Mouse (Mus musculus): Measurements from ENCODE around the gene Lce6a. TPM values are rescaled to one million over a fixed set of nuclear protein-coding genes. Genes with fewer than 3 reads are reported as not detected.

The Lce6a gene
- 2.0 and 3.0 TPM in 2 replicates for polyA plus RNA-seq (2015; fragmentation: Nextera tagmentation; extraction: Ambion mirVana)

DNA sequence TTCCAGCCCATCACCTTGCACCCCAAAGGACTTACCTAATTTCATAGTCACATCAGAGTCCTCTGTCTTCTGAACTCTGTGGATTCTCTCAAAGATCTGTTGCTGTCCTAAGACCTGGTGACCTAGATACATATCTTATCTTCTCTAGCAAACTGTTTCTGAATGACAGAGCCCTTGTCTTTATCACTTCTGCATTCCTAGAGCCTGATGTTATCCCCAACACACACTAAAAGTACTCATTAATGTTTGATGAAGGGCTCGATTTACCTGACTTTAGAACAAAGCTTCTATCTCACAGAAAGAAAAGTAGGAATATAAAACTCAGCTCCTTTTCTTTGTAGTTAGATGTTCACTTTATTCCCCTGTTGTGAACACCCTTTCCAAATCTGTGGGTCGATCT lies at the start of gene Lce6a:
Lce6a (minus strand) TSS at position 101 of the 400 bp plus-strand sequence.

DNA sequence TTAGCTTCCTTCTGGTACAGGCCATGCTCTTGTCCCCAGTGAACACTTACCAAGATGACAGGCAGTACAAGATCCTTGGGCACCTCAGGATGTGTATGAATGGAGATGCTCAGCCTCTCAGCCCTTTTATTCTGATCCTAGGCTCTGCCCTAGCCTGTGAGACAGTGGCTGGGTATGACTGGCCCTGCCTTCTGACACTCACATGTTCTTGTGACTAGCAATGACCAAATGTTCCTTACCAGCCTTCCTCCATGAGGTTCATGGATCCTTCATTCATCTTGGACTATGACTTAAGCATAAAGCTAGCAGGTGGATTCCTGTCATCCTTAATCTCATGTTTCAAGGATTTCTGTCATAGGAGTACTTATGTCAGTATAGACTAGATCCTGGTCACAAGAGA lies 48.8 kb upstream of the Lce6a start, which contains the start of gene Lce1a2:
Lce1a2 (minus strand) TSS at position 101 of the 400 bp plus-strand sequence.

DNA sequence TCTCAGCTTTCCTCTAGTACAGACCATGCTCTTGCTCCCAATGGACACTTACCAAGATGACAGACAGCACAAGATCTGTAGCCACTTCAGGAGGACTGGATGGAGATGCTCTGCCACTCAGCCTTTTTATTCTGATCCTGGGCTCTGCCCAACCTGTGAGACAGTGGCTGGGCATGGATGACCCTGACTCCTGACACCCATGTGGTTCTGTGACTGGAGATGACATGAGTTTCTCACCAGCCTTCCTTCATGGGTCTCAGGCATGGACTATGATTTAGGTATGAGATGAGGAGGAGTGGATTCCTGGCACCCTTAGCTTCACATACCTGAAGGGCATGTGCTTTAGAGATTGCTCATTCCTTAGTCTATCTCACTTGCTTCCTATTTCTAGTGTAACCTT lies 35.4 kb upstream of the Lce6a start, which contains the start of gene Lce1b:
Lce1b (minus strand) TSS at position 101 of the 400 bp plus-strand sequence.

DNA sequence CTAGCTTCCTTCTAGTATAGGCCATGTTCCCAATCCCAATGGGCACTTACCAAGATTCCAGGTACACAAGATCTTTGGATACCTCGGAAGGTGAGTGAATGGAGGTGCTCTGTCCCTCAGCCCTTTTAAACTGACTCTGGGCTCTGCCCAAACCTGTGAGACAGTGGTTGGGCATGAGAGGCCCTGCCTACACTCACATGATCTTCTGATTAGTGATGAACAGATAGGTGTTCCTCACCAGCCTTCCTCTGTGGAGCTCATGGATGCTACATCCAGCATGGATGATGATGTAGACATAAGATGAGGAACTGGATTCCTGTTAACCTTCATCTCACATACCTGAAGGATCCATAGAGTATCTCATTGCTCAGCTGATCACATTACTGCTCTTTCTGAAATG lies 26.7 kb upstream of the Lce6a start, which contains the start of gene Lce1a1:
Lce1a1 (minus strand) TSS at position 101 of the 400 bp plus-strand sequence.

DNA sequence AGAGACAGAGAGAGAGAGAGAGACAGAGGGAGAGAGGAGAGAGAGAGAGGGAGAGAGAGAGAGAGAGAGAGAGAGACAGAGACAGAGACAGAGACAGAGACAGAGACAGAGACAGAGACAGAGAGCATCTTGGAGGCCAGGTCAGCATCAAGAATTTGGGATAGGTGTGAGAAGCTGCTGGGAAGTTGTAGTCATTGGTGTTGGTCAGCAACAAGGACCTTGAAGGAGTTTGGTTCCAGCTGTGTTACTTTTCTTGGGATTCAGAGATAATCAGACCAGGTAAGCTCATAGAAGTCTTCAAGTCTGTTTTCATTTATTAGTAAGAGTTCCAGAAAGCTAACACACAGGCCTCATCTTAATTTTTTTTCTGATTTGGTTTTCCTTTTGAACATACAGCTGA lies 14.1 kb downstream of the Lce6a start, which contains the start of gene 2210017I01Rik:
2210017I01Rik (minus strand) TSS at position 101 of the 400 bp plus-strand sequence.

DNA sequence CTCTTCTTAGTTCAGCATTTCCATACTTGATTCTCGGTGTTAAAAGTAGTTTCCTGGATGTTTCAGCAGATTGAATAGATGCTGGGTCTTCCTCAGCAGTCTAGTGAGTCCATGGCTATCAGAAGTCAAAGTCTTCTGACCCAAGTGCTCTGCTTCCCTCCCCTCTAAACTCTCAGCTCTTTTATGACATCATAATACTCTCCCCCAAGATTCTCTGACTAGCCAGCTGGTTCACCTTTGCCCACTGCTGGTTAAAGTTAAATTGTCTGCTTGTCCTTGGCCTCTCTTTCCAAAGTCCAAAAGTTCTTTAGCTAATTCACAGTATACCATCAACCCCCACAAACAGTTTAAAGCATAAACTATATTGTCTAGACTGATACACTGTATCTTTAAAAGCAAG lies 32.6 kb downstream of the Lce6a start, which contains the start of gene Smcp:
Smcp (minus strand) TSS at position 140 of the 400 bp plus-strand sequence.

DNA sequence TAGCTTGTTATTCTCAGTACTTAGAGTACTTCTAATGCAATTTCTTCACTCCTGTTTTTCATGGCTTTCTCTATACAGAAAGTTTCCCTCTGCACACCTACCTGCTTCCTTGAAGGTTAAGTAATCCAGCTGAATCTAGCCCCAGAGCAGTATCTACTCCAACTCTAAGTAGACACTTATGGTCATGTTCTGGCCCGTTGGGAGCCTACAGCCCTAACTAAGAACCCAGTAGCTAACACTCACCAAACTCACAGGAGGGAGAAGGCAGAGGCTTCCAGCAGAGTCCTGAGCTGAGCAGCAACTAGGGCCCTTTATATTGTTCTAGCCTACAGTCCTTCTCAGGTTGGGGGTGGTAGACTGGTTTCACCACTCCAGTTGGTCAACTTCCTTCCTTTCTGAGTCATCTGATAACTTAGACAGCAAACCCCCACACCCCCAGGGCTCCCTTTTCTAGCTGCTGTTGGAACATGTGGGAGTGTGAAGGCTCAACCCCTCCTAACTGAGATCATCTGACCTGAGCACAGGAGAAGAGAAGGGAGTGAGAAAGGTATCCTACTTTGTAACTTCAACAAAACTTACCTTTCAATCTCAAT lies 47.9 kb downstream of the Lce6a start, which contains the start of gene Ivl:
Ivl (minus strand) TSS at position 287 of the 593 bp plus-strand sequence.

Other genes with a start within 250 kb of the Lce6a start
- 0.35 and 0.52 TPM in 2 replicates for gene Sprr2h, start 236.0 kb downstream of the Lce6a start, polyA plus RNA-seq (2015; fragmentation: Nextera tagmentation; extraction: Ambion mirVana)
- gene Sprr2i, start 213.7 kb downstream of the Lce6a start, polyA plus RNA-seq (2015; fragmentation: Nextera tagmentation; extraction: Ambion mirVana): not detected in 2 replicates
- not detected in 2 replicates for gene Sprr2j-ps, start 203.6 kb downstream of the Lce6a start, polyA plus RNA-seq (2015; fragmentation: Nextera tagmentation; extraction: Ambion mirVana)
- 5.9 and 6.0 TPM in 2 replicates for gene Gm9774, start 192.2 kb downstream of the Lce6a start, polyA plus RNA-seq (2015; fragmentation: Nextera tagmentation; extraction: Ambion mirVana)
- 0.71 TPM in 1 of 2 replicates, not detected in the other for gene Sprr2k, start 189.1 kb downstream of the Lce6a start, polyA plus RNA-seq (2015; fragmentation: Nextera tagmentation; extraction: Ambion mirVana)
- not detected in 2 replicates for gene Sprr1b, start 182.9 kb downstream of the Lce6a start, polyA plus RNA-seq (2015; fragmentation: Nextera tagmentation; extraction: Ambion mirVana)
- 0.73 and 0.78 TPM in 2 replicates for gene Sprr3, start 162.9 kb downstream of the Lce6a start, polyA plus RNA-seq (2015; fragmentation: Nextera tagmentation; extraction: Ambion mirVana)
- gene Sprr1a, start 135.8 kb downstream of the Lce6a start, polyA plus RNA-seq (2015; fragmentation: Nextera tagmentation; extraction: Ambion mirVana): 3,851 and 3,973 TPM in 2 replicates
- not detected in 2 replicates for gene Sprr4, start 121.2 kb downstream of the Lce6a start, polyA plus RNA-seq (2015; fragmentation: Nextera tagmentation; extraction: Ambion mirVana)
- not detected in 2 replicates for gene 2310046K23Rik, start 87.1 kb downstream of the Lce6a start, polyA plus RNA-seq (2015; fragmentation: Nextera tagmentation; extraction: Ambion mirVana)
- 142 and 152 TPM in 2 replicates for gene Ivl, start 47.9 kb downstream of the Lce6a start, polyA plus RNA-seq (2015; fragmentation: Nextera tagmentation; extraction: Ambion mirVana)
- not detected in 2 replicates for gene Smcp, start 32.7 kb downstream of the Lce6a start, polyA plus RNA-seq (2015; fragmentation: Nextera tagmentation; extraction: Ambion mirVana)
- gene 2210017I01Rik, start 14.2 kb downstream of the Lce6a start, polyA plus RNA-seq (2015; fragmentation: Nextera tagmentation; extraction: Ambion mirVana): 0.31 TPM in 1 of 2 replicates, not detected in the other
- gene Lce1a1, start 26.6 kb upstream of the Lce6a start, polyA plus RNA-seq (2015; fragmentation: Nextera tagmentation; extraction: Ambion mirVana): 0.19 TPM in 1 of 2 replicates, not detected in the other
- not detected in 2 replicates for gene Lce1b, start 35.3 kb upstream of the Lce6a start, polyA plus RNA-seq (2015; fragmentation: Nextera tagmentation; extraction: Ambion mirVana)
- gene Lce1a2, start 48.7 kb upstream of the Lce6a start, polyA plus RNA-seq (2015; fragmentation: Nextera tagmentation; extraction: Ambion mirVana): not detected in 2 replicates
- not detected in 2 replicates for gene Lce1c, start 57.6 kb upstream of the Lce6a start, polyA plus RNA-seq (2015; fragmentation: Nextera tagmentation; extraction: Ambion mirVana)
- not detected in 2 replicates for gene Lce1d, start 65.5 kb upstream of the Lce6a start, polyA plus RNA-seq (2015; fragmentation: Nextera tagmentation; extraction: Ambion mirVana)
- not detected in 2 replicates for gene Lce1e, start 87.4 kb upstream of the Lce6a start, polyA plus RNA-seq (2015; fragmentation: Nextera tagmentation; extraction: Ambion mirVana)
- gene Lce1f, start 98.7 kb upstream of the Lce6a start, polyA plus RNA-seq (2015; fragmentation: Nextera tagmentation; extraction: Ambion mirVana): not detected in 2 replicates
- not detected in 2 replicates for gene Gm38119, start 117.4 kb upstream of the Lce6a start, polyA plus RNA-seq (2015; fragmentation: Nextera tagmentation; extraction: Ambion mirVana)
- not detected in 2 replicates for gene Lce1g, start 130.7 kb upstream of the Lce6a start, polyA plus RNA-seq (2015; fragmentation: Nextera tagmentation; extraction: Ambion mirVana)
- not detected in 2 replicates for gene Lce1h, start 143.4 kb upstream of the Lce6a start, polyA plus RNA-seq (2015; fragmentation: Nextera tagmentation; extraction: Ambion mirVana)
- not detected in 2 replicates for gene Lce1i, start 157.2 kb upstream of the Lce6a start, polyA plus RNA-seq (2015; fragmentation: Nextera tagmentation; extraction: Ambion mirVana)
- gene Lce1j, start 168.9 kb upstream of the Lce6a start, polyA plus RNA-seq (2015; fragmentation: Nextera tagmentation; extraction: Ambion mirVana): not detected in 2 replicates
- gene Lce1k, start 186.2 kb upstream of the Lce6a start, polyA plus RNA-seq (2015; fragmentation: Nextera tagmentation; extraction: Ambion mirVana): not detected in 2 replicates
- not detected in 2 replicates for gene Kprp, start 205.6 kb upstream of the Lce6a start, polyA plus RNA-seq (2015; fragmentation: Nextera tagmentation; extraction: Ambion mirVana)
- gene Lce1l, start 229.6 kb upstream of the Lce6a start, polyA plus RNA-seq (2015; fragmentation: Nextera tagmentation; extraction: Ambion mirVana): not detected in 2 replicates
- not detected in 2 replicates for gene 2310050C09Rik, start 248.6 kb upstream of the Lce6a start, polyA plus RNA-seq (2015; fragmentation: Nextera tagmentation; extraction: Ambion mirVana)

Data from urinary bladder, postnatal 0 days (tissue).